Comparison of ENCODE assay signal across 8 mouse cellular contexts in the genomic region with DNA sequence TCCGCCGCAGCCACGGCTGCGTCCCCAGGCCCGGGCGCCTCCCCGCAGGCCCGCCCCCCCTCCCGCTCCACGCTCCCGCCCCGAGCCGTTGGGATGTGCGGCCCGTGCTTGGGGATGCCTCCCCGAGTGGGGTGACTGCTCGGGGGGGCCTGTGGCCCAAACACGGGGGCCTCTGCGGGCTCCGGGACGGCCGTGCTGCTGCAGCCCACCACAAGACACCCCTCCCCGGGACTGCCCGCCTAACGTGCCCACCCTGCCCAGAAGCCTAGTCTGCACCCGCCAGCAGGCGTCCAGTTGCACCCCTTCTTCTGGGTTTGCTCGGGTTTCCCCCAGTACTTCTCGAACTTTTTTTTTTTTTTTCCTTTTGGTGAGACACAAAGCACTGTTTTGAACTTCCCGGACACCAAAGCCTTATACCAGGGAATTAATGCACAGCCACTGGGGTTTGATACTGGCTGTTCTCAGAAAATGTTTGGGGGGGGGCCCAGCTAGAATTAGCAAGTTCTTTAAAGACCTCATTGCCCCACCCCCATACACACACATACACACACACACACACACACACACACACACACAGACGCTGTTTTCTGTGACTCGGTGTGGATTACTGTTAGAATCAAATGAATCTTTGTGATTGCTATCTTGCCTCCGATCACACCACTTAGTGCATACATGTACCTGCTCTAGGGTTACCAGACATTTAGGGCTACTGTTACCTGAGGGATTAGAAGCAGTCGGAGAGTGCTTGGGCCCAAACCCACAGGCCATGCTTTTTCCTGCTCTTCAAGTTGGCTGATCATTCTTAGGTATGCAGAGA. TPM values are rescaled to one million over a fixed set of nuclear protein-coding genes. Genes with fewer than 3 reads are reported as not detected.
DNase-seq lines count a peak whose midpoint lies in the region; ATAC-seq and TF ChIP-seq lines count a peak whose summit lies in the region.

No protein-coding gene starts in this region.

- peaks cover 11% of the 10 kb centered on the region; the same call in 1 of the 2 replicates for H3K4me1 ChIP-seq in lung, embryonic 16.5 days (replicated peaks; ENCODE audit: control insufficient read depth, insufficient read depth, low read length)
- peaks cover 26% of the 10 kb centered on the region for H3K4me1 ChIP-seq in erythroblast, embryonic 14.5 days (ENCODE audit: control insufficient read depth)
- H3K4me1 ChIP-seq in limb, embryonic 13.5 days: peaks cover 19% of the 10 kb centered on the region
- no peaks in the 10 kb centered on the region; the same call in 1 of the 2 replicates for H3K4me1 ChIP-seq in olfactory bulb, adult 2 months (ENCODE audit: control insufficient read depth, insufficient read depth, low read length)

- WGBS in lung, embryonic 16.5 days: 2% methylated on average over 24 of the region's 34 CpGs
- 2% methylated on average over 24 of the region's 34 CpGs for WGBS in limb, embryonic 13.5 days
- WGBS in olfactory bulb, adult 2 months: 7% methylated on average over 34 of the region's 34 CpGs

- peak overlapping the region; percentile 86 for H3K9ac ChIP-seq in lung, embryonic 16.5 days (ENCODE audit: low read length)
- H3K9ac ChIP-seq in limb, embryonic 13.5 days: peak overlapping the region; percentile 83

- peak overlapping the region; percentile 69 for H3K4me3 ChIP-seq in lung, embryonic 16.5 days (ENCODE audit: low read length)
- peak overlapping the region; percentile 89 for H3K4me3 ChIP-seq in erythroblast, embryonic 14.5 days (replicated peaks)
- peak overlapping the region; percentile 78 for H3K4me3 ChIP-seq in limb, embryonic 13.5 days
- H3K4me3 ChIP-seq in olfactory bulb, adult 2 months (ENCODE audit: insufficient read depth, low read depth, low read length): peak overlapping the region; percentile 26

- H3K27me3 ChIP-seq in lung, embryonic 16.5 days (ENCODE audit: control insufficient read depth, insufficient read depth, low read depth, low read length): no peaks in the 10 kb centered on the region
- H3K27me3 ChIP-seq in erythroblast, embryonic 14.5 days (ENCODE audit: control insufficient read depth): no peaks in the 10 kb centered on the region
- H3K27me3 ChIP-seq in limb, embryonic 13.5 days: no peaks in the 10 kb centered on the region

- ATAC-seq in lung, embryonic 16.5 days (ENCODE audit: low read depth): no peak; the same call in 1 of the 2 replicates
- ATAC-seq in limb, embryonic 13.5 days (ENCODE audit: low FRiP score, low read depth): peak; percentile 26; the same call in 1 of the 2 replicates
- ATAC-seq in frontal cortex, adult (ENCODE audit: low TSS enrichment): no peak

- DNase-seq in cerebellum, adult 11 months: peak; percentile 22
- no peak for DNase-seq in cerebellum, adult 9-10 months
- no peak for DNase-seq in lung, postnatal 36 days

- H3K27ac ChIP-seq in lung, embryonic 16.5 days (ENCODE audit: low read length): peak overlapping the region; percentile 94
- peak overlapping the region; percentile 100 for H3K27ac ChIP-seq in limb, embryonic 13.5 days
- no peak overlapping the region for H3K27ac ChIP-seq in olfactory bulb, adult 2 months (ENCODE audit: insufficient read depth, low read depth, low read length)

- H3K36me3 ChIP-seq in lung, embryonic 16.5 days (ENCODE audit: control insufficient read depth, insufficient read depth, low read length): peaks cover 7% of the 10 kb centered on the region
- H3K36me3 ChIP-seq in erythroblast, embryonic 14.5 days (ENCODE audit: control insufficient read depth): peaks cover 26% of the 10 kb centered on the region
- peaks cover 17% of the 10 kb centered on the region for H3K36me3 ChIP-seq in limb, embryonic 13.5 days

- H3K4me2 ChIP-seq in lung, embryonic 16.5 days (ENCODE audit: low read depth, low read length): peak overlapping the region; percentile 94
- H3K4me2 ChIP-seq in limb, embryonic 13.5 days (replicated peaks): peak overlapping the region; percentile 89

- TF ChIP-seq CTCF in olfactory bulb, adult 2 months (IDR thresholded peaks at IDR 0.05; ENCODE audit: insufficient read depth, low read depth, low read length): no peak

- no peaks in the 10 kb centered on the region for H3K9me3 ChIP-seq in lung, embryonic 16.5 days (ENCODE audit: control insufficient read depth, low read length)
- H3K9me3 ChIP-seq in erythroblast, embryonic 14.5 days (ENCODE audit: control insufficient read depth, low read length): no peaks in the 10 kb centered on the region
- H3K9me3 ChIP-seq in limb, embryonic 13.5 days: no peaks in the 10 kb centered on the region

- no peak for TF ChIP-seq POLR2A in olfactory bulb, adult 2 months (IDR thresholded peaks at IDR 0.05; ENCODE audit: insufficient read depth, low read depth, low read length)

RNA-seq across cellular contexts. Expression of gene Gm42791, which starts 58.6 kb away (rescaled TPM):
- polyA plus RNA-seq in lung, embryonic 16.5 days (2015; fragmentation: Nextera tagmentation; extraction: Ambion mirVana): 0.94 and 1.3 TPM in 2 replicates
- 0.36 and 0.93 TPM in 2 replicates for polyA plus RNA-seq in erythroblast, embryonic 14.5 days (2012)
- polyA plus RNA-seq in limb, embryonic 13.5 days (2015; fragmentation: Nextera tagmentation; extraction: Ambion mirVana): 1.6 and 2.6 TPM in 2 replicates
- not detected in 2 replicates for polyA plus RNA-seq in olfactory bulb, adult 2 months (2012; ENCODE audit: insufficient read depth, insufficient read length, low replicate concordance, missing spikeins)

Comparison
In these comparisons a context has a peak if more than half of its experiments do, and no peak if none do; other contexts are left out.
1. H3K4me3 ChIP-seq: peak in every context shown above with its lines; median percentile 89 in erythroblast, embryonic 14.5 days; 78 in limb, embryonic 13.5 days; 69 in lung, embryonic 16.5 days; 26 in olfactory bulb, adult 2 months.